Mouse (Mus musculus) T-cell, adult 2 months (primary cell): ENCODE results near the gene Ccdc59.
A peak's percentile ranks its signal among the peaks of the same experiment; 100 is the strongest.

ENCODE experiments used
- DNase-seq: peaks from one replicate; pipeline ENCODE4 v3.0.0; 2022; ENCODE audit warnings: low spot score

The Ccdc59 gene

DNA sequence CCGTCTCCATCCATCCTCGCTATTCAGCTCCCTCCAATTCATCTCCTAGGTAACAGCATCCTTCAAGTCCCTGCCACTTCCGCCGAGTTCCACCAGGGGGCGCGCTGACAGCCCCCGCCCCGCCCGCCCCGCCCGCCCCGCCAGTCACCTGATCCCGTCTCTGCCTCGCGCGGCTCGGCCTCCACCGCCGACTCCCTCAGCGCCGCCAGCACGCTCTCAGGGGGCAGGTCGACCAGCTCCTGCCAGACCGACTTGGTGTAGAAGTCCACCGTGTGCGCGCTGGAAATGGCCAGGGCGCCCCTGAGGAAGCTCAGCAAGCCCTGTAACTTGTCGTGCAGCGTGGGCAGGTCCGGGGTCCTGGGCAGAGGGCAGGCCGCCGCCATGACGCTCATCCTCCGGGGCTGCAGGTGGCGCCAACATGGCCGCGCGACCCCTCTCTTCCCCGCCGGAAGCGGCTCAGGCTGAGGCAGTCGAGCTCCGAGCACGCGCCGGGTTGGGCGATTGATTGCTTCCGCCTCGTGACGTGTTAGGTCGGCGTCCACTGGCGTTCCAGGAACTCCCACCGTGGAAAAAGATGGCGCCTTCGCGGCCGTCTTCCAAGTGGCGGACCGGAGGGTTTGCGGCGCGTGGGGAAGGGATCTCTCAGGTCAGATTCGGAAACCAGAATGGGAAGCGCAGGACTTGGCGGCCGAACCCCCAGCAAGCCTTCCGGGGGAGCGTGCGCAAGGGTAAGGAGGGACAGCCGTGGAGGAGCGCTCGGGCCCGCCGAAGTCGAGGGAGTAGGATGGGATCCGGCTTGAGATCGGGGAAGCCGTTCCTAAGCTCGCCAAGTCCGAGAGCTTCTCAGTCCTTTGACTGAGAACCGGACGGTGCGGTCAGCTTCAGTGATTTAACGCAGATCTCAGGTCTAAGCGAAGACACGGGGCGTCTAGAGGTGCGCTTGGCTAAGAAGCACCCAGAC lies at the start of gene Ccdc59, which contains the start of gene Mettl25:
TSS of gene Ccdc59 (plus strand) at position 140 of the 961 bp plus-strand sequence.
TSS of gene Mettl25 (minus strand) at position 453 of the 961 bp plus-strand sequence.
- peak; percentile 97 for DNase-seq

GRCm38 (mm10) chr10:105793776-105794552 lies 46.9 kb upstream of the Ccdc59 start:
- DNase-seq = no peak

- no peak for DNase-seq
These were observed 43.5 kb upstream of the Ccdc59 start for GRCm38 (mm10) chr10:105797250-105797924.

DNA sequence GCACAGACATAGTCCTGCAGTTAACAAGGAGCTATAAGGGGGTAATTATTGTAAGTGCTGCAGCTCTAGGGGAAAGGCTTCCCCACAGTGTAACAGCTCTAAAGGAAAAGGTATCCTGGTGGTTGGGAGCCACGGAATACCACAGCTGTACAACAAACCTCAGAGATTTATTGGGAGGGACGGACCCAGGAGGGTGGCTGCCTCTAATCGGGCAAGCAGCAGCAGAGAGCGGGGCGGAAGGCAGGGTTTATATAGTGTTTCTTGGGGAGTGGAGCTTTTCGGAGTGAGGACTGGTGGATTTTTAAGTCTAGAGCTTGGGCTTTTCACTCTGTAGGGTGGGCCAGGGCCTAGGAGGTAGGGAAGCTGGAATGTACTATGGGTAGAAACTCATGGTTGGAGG lies 39.7 kb upstream of the Ccdc59 start:
- DNase-seq = no peak

- DNase-seq = no peak
These were observed 38.7 kb upstream of the Ccdc59 start for GRCm38 (mm10) chr10:105802132-105802531.

DNA sequence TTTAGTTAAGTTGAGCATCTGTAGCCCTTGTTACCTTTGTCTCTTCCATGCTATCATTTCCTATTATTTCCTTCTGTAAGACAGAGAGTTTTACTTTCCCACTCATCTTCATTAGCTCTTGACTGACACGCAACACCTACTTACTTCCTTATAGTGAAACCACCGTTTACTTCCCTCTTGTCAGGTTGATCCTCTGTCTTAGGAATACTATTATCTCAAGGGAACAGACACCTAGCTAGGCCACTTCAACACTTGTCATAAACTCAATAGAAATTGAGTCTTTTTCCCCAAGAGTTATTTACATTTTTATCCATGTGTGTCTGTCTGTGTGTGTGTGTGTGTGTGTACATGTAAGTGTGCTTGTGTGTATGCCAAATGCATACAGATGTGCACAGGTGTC lies 37.4 kb upstream of the Ccdc59 start:
- no peak for DNase-seq

DNA sequence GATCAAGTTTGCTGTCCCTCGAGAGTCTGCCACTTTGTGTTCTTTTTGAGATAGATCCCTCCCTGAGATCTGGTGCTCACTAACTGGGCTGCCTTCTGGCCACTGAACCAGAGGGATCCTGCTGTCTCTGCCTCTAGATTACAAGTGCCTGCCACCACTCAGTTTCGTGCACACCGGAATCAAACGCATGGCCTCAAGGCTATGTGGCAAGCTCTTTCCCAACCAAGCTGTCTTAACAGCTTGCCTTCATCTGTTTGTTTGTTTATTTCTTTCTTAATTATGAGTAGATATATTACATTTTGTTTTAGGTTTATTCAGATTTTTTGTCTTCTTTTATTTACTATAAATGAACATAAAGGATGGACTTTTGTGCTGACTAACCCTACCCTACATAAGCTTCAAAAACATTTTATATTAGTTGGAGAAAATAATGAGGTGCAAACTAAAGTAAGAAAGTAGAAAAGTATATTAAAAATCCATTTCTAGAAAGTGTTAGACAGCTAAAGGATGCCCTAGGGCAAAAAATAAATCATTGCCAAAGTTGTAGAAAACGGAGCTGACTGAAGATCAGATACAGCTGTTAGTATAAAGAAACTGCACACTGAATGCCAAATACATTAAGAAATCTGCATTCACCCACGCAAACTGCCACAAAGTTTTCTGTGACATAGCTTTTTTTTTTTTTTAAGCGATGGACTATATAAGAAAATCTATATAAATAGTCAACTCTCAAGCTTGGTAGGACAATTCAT lies 34.4 kb upstream of the Ccdc59 start:
- DNase-seq = no peak

DNA sequence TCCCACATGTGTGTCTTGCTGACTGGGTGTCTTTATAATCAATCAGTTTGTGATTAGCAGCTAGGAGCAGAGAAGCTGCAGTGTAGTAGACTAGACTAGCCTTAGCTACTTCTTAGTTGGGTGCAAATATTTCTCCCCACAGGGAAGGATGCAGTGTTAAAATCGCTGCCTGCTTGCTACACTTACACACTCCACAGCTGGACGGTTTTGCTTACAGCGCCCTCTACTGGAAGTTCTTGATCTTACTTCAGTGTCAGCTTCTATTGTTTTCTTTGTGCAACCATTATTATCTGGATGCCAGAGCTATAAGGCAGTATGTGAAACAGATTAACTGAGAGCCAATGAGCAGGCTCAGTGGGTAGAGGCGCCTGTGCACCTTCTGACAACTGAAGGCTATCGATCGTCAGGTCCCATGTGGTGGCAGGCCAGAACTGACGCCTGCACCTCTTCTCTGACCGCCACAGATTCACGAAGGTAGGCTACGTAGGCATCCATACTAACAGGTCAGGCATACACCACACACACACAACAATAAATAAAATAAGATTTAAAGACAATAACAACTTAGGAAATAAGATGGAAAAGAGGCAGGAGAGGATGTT lies 6.1 kb upstream of the Ccdc59 start:
- peak; percentile 29 for DNase-seq

DNA sequence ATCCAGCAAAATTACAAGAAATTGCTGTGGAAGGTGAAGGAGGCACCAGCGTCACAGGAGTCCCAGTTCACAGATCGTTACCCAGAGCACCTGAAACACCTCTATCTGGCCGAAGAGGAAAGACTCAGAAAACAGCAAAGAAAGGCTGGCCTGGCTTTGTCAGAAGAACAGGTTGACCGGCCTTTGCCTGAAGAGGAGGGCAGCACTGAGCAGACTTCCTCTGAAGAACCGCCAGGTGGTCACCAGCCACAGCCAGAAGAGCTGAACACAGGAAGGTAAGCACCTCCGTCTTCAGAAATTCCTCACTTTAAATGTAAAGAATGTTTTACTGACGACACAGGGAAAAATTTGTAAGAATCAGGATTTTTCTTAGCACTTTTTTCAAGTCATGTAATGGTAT lies 1.7 kb downstream of the Ccdc59 start:
- no peak for DNase-seq

DNA sequence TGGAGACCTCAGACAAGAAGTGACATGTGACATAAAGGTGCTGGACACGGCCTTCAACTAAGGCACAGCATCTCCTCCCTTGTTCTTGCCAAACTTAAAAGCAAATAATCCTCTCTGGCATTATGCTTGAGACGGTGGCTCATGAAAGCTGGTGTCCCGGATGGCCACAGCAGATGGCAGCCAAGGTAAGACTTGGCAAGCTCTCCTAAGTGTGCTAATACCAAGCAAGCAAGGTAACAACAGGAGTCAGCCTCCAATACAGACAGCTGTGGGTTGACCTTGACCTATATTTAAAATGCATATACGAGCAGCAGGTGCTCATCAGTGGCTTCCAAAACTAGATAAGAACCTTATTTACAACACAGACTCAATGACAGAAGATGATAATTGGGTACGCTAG lies 9.4 kb downstream of the Ccdc59 start:
- DNase-seq = no peak

DNA sequence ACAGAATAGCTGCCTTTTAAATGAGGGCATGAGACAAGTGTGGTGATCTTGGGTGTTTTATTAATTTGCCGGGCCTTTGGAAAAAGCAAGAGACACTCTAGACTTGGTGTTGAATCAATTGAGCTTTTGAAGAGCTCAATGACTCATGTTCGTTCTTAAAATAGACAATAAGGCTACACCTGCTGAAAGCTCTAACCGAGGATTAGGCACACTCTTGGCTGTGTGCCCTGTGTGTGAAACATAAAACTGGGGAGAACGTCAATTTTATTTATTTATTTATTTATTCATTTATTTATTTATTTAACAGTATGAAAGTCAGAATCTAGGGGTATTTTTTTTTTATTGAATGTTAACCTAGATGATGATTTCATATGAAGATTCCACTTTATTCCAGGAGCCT lies 10.3 kb downstream of the Ccdc59 start:
- no peak for DNase-seq

- DNase-seq = no peak
These were observed 26.4 kb downstream of the Ccdc59 start for GRCm38 (mm10) chr10:105867312-105867711.
